Mouse (Mus musculus): ENCODE data around the gene Igsf11.

GRCm38 (mm10) chr16:38958801-38959200 is 66.3 kb downstream of the Igsf11 start:
- TF ChIP-seq CTCF (IDR thresholded peaks at IDR 0.05; ENCODE audit: low read depth) (no peak), EP300 (IDR thresholded peaks at IDR 0.05; ENCODE audit: low read depth) (no peak)

All from liver, embryonic 14.5 days (tissue).